Mouse (Mus musculus): ENCODE measurements around the gene Ypel2.

The Ypel2 gene

GRCm38 (mm10) chr11:86932201-86932600, 61.3 kb downstream of the Ypel2 start:
- no peak for DNase-seq (ENCODE audit: low read depth, low spot score)

GRCm38 (mm10) chr11:86930636-86931180, 62.8 kb downstream of the Ypel2 start:
- no peak for DNase-seq (ENCODE audit: low read depth, low spot score)

- no peak for DNase-seq (ENCODE audit: low read depth, low spot score)
These were observed 63.5 kb downstream of the Ypel2 start for GRCm38 (mm10) chr11:86929985-86930384.

- no peak for DNase-seq (ENCODE audit: low read depth, low spot score)
These were observed 64.0 kb downstream of the Ypel2 start for GRCm38 (mm10) chr11:86929531-86929930.

- DNase-seq (ENCODE audit: low read depth, low spot score), result no peak
These were observed 68.3 kb downstream of the Ypel2 start for GRCm38 (mm10) chr11:86925085-86925638.

GRCm38 (mm10) chr11:86924629-86925028, 68.9 kb downstream of the Ypel2 start:
- no peak for DNase-seq (ENCODE audit: low read depth, low spot score)

- DNase-seq (ENCODE audit: low read depth, low spot score), result no peak
These were observed 69.9 kb downstream of the Ypel2 start for GRCm38 (mm10) chr11:86923654-86924053.

- DNase-seq (ENCODE audit: low read depth, low spot score), result no peak
These were observed 71.5 kb downstream of the Ypel2 start for GRCm38 (mm10) chr11:86922029-86922428.

GRCm38 (mm10) chr11:86921335-86921734, 72.2 kb downstream of the Ypel2 start:
- DNase-seq (ENCODE audit: low read depth, low spot score), result no peak

GRCm38 (mm10) chr11:86920111-86921080, 73.1 kb downstream of the Ypel2 start:
- DNase-seq (ENCODE audit: low read depth, low spot score), result no peak

- DNase-seq (ENCODE audit: low read depth, low spot score), result no peak
These were observed 74.0 kb downstream of the Ypel2 start for GRCm38 (mm10) chr11:86919468-86919867.

- no peak for DNase-seq (ENCODE audit: low read depth, low spot score)
These were observed 76.0 kb downstream of the Ypel2 start for GRCm38 (mm10) chr11:86917536-86917935.

- no peak for DNase-seq (ENCODE audit: low read depth, low spot score)
These were observed 76.8 kb downstream of the Ypel2 start for GRCm38 (mm10) chr11:86916596-86917249.

GRCm38 (mm10) chr11:86914329-86914728, 79.2 kb downstream of the Ypel2 start:
- DNase-seq (ENCODE audit: low read depth, low spot score), result no peak

GRCm38 (mm10) chr11:86910244-86910643, 83.3 kb downstream of the Ypel2 start:
- DNase-seq (ENCODE audit: low read depth, low spot score), result no peak

- no peak for DNase-seq (ENCODE audit: low read depth, low spot score)
These were observed 84.5 kb downstream of the Ypel2 start for GRCm38 (mm10) chr11:86909028-86909427.

- DNase-seq (ENCODE audit: low read depth, low spot score), result no peak
These were observed 85.5 kb downstream of the Ypel2 start for GRCm38 (mm10) chr11:86907889-86908590.

- DNase-seq (ENCODE audit: low read depth, low spot score), result no peak
These were observed 86.5 kb downstream of the Ypel2 start for GRCm38 (mm10) chr11:86906767-86907662.

- no peak for DNase-seq (ENCODE audit: low read depth, low spot score)
These were observed 87.2 kb downstream of the Ypel2 start for GRCm38 (mm10) chr11:86906257-86906656.

- no peak for DNase-seq (ENCODE audit: low read depth, low spot score)
These were observed 88.2 kb downstream of the Ypel2 start for GRCm38 (mm10) chr11:86905261-86905660.

Measured in retina, postnatal 7 days (tissue).